Mouse (Mus musculus) liver, embryonic 15.5 days (tissue): ENCODE results near the gene Nphs1. TPM values are rescaled to one million over a fixed set of nuclear protein-coding genes. Genes with fewer than 3 reads are reported as not detected.
A peak's percentile ranks its signal among the peaks of the same experiment; 100 is the strongest.

Experiments used
- ATAC-seq: fragments of 200-750 bp; cut with Nextera tagmentation; 2 replicates; pipeline ENCODE4 v1.8.0; 2017; ENCODE audit warnings: moderate number of reproducible peaks, mild to moderate bottlenecking, moderate library complexity; ENCODE audit not compliant: insufficient read depth
- H3K27ac ChIP-seq: fragments of 300-500 bp; sonication (generic); replicated peaks from 2 replicates; pipeline ENCODE4 v1.5.1; 2015; ENCODE audit warnings: mild to moderate bottlenecking, inconsistent platforms
- H3K27me3 ChIP-seq: fragments of 300-500 bp; sonication (generic); 2 replicates; pipeline ENCODE4 v1.6.1; 2015; ENCODE audit warnings: mild to moderate bottlenecking, inconsistent platforms
- H3K36me3 ChIP-seq: fragments of 300-500 bp; sonication (generic); replicated peaks from 2 replicates; pipeline ENCODE4 v1.6.1; 2015; ENCODE audit warnings: moderate library complexity, mild to moderate bottlenecking, inconsistent platforms
- H3K4me1 ChIP-seq: fragments of 300-500 bp; sonication (generic); replicated peaks from 2 replicates; pipeline ENCODE4 v1.6.1; 2015; ENCODE audit warnings: inconsistent platforms
- H3K4me2 ChIP-seq: fragments of 300-500 bp; sonication (generic); 2 replicates; pipeline ENCODE4 v1.6.1; 2015; ENCODE audit warnings: moderate library complexity, mild to moderate bottlenecking, inconsistent platforms
- H3K4me3 ChIP-seq: fragments of 300-500 bp; sonication (generic); replicated peaks from 2 replicates; pipeline ENCODE4 v1.5.1; 2015; ENCODE audit warnings: mild to moderate bottlenecking, inconsistent platforms
- H3K9ac ChIP-seq: fragments of 300-500 bp; sonication (generic); 2 replicates; pipeline ENCODE4 v1.6.1; 2015; ENCODE audit warnings: moderate library complexity, mild to moderate bottlenecking, inconsistent platforms
- H3K9me3 ChIP-seq: fragments of 300-500 bp; sonication (generic); replicated peaks from 2 replicates; pipeline ENCODE4 v1.6.1; 2016; ENCODE audit warnings: inconsistent platforms
- WGBS: fragments of 180-500 bp; shearing (Covaris S2); methylation state at CpG from one replicate; pipeline ENCODE4 v1.1.7; 2015; ENCODE audit warnings: mixed read lengths; ENCODE audit not compliant: insufficient replicate concordance; 5-methylcytosine and 5-hydroxymethylcytosine counted together
- polyA plus RNA-seq: library from polyadenylated mRNA; unstranded; fragments of >200 nt; fragmentation: Nextera tagmentation; extraction: Ambion mirVana; gene quantifications from 2 replicates; pipeline ENCODE4 v1.2.1, GENCODE M21; 2015

Nphs1 gene
- polyA plus RNA-seq, 1 experiment from 2014 or later = 0.10 TPM

DNA sequence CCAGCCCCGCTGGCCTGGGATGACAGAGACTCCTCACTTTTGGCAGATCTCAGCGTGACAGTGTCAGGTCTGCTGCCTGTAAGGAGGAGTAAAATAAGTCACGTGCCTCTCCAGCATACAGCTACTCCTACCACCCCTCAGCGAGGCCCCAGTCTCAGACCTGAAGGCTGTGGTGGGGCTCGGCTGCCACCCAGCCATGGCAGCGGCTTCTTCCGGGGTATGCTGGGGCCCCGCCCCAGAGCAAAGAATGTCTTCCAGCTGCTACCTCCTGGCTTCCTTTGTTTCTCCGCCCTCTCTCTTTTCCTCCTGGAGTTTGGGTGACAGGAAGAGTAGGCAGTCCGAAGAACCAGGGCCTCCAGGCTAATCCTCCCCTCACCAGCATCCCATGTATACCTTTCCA lies 67.8 kb downstream of the Nphs1 start:
- Histone ChIP-seq H3K27ac (no peak overlapping the region), H3K4me2 (no peak overlapping the region), H3K36me3 (peaks cover 61% of the 10 kb centered on the region), H3K9ac (no peak overlapping the region), H3K9me3 (no peaks in the 10 kb centered on the region), H3K4me3 (no peak overlapping the region), H3K4me1 (no peaks in the 10 kb centered on the region), H3K27me3 (no peaks in the 10 kb centered on the region)
- no peak for ATAC-seq
- WGBS = 56% methylated on average over 10 of the region's 10 CpGs

DNA sequence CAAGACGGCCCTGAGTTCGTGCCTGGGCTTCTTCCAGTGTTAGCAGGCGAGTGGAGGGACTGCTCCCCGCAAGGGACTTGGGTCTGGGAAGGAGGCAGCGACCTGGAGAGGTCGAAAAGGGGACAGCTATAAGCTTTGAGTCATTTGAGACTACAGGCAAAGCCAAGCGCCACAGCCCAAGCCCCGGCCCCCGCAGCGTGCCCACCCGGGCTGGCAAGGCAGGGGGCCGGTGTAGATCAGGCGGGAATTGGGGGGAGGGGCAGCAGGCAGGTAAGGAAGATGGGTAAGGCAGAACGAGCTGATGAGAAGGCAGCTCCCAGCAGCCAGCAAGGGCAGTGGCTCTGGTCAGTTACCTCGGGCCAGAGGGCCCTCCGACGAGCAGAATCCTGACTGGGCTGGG lies 68.3 kb downstream of the Nphs1 start:
- no peak overlapping the region for H3K4me3 ChIP-seq
- no peak overlapping the region for H3K9ac ChIP-seq
- no peak overlapping the region for H3K27ac ChIP-seq
- no peaks in the 10 kb centered on the region for H3K9me3 ChIP-seq
- no peak for ATAC-seq
- WGBS = 67% methylated on average over 17 of the region's 17 CpGs
- no peak overlapping the region for H3K4me2 ChIP-seq
- peaks cover 61% of the 10 kb centered on the region for H3K36me3 ChIP-seq
- H3K4me1 ChIP-seq = no peaks in the 10 kb centered on the region
- H3K27me3 ChIP-seq = no peaks in the 10 kb centered on the region

DNA sequence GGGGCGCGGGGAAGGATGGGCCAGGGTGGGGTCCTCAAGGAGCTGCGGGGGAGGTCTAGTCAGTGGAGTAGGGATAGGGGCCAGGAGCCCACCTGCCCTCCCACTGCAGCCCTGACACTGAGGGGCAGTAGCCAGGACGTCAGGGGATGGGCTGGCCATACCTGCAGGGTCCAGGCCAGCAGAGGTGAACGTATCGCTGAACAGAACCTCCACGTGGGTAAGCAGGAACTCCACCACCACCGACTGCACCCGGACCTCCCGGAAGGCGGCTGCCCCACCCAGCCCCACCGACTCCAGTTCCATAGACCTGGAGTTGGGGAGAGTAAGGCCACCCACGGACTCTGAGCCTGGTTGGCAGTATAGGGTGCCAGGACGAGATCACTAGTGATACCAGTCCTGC lies 68.9 kb downstream of the Nphs1 start:
- Histone ChIP-seq H3K27ac (no peak overlapping the region), H3K4me3 (no peak overlapping the region), H3K4me2 (no peak overlapping the region), H3K4me1 (peaks cover 4% of the 10 kb centered on the region; the same call in 1 of the 2 replicates), H3K9me3 (no peaks in the 10 kb centered on the region), H3K27me3 (no peaks in the 10 kb centered on the region), H3K36me3 (peaks cover 65% of the 10 kb centered on the region), H3K9ac (no peak overlapping the region)
- WGBS = 76% methylated on average over 14 of the region's 14 CpGs
- ATAC-seq = no peak

DNA sequence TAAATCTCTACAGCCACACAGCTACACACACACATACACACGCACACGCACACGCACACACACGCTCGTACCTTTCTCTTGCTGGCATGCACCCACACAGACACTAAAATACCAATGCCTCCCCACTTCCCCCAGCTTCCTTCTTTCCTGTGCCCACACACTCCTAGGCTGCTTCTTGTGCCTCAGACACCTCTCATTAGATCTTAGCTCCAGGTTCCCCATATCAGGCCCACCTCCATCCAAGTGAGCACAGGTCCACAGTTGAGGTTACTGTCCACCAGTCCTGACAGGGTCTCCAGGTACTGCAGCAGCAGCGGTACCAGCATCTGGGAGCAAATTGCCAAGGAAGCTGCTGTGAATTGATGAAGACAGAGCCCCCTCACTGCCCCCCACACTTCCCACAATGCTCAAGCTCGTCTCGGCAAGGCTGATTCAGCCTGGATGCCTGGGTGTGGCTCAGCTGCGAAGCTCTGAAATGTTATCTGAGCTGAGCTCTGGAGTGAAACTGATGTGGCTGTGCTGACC lies 73.2 kb downstream of the Nphs1 start:
- WGBS = 79% methylated on average over 9 of the region's 9 CpGs
- ATAC-seq = no peak

DNA sequence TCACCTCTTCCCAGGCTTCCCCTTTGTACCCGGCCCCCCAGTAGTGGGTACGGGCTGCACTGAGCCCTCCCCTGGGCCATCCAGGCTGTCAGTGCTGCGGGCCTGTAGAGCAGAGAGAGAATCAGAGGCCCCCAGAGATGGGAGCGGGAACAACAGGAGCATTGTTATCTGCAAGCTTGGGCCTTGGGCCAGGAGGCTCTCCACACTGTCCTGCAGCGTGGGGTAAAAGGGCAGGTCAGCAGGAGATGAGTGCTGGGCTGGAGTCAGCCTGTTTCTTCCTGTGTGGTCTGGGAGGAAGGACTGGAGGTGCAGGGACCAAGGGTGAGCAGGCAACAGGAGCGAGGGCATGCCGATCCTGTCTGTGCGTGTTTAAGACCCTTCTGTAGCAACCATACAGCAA lies 74.8 kb downstream of the Nphs1 start:
- Histone ChIP-seq H3K27ac (no peak overlapping the region), H3K4me2 (no peak overlapping the region), H3K9ac (no peak overlapping the region), H3K36me3 (peaks cover 38% of the 10 kb centered on the region), H3K4me1 (peaks cover 41% of the 10 kb centered on the region), H3K4me3 (no peak overlapping the region), H3K9me3 (no peaks in the 10 kb centered on the region), H3K27me3 (peaks cover 7% of the 10 kb centered on the region; the same call in 1 of the 2 replicates)
- ATAC-seq = no peak
- 69% methylated on average over 8 of the region's 8 CpGs for whole genome bisulfite sequencing

More for the DNA sequence above, 73.2 kb downstream of the Nphs1 start:
- Histone ChIP-seq H3K9me3 (no peaks in the 10 kb centered on the region), H3K27ac (no peak overlapping the region), H3K4me2 (no peak overlapping the region), H3K4me1 (peaks cover 41% of the 10 kb centered on the region), H3K27me3 (peaks cover 7% of the 10 kb centered on the region; the same call in 1 of the 2 replicates), H3K4me3 (no peak overlapping the region), H3K9ac (no peak overlapping the region), H3K36me3 (peaks cover 50% of the 10 kb centered on the region)

DNA sequence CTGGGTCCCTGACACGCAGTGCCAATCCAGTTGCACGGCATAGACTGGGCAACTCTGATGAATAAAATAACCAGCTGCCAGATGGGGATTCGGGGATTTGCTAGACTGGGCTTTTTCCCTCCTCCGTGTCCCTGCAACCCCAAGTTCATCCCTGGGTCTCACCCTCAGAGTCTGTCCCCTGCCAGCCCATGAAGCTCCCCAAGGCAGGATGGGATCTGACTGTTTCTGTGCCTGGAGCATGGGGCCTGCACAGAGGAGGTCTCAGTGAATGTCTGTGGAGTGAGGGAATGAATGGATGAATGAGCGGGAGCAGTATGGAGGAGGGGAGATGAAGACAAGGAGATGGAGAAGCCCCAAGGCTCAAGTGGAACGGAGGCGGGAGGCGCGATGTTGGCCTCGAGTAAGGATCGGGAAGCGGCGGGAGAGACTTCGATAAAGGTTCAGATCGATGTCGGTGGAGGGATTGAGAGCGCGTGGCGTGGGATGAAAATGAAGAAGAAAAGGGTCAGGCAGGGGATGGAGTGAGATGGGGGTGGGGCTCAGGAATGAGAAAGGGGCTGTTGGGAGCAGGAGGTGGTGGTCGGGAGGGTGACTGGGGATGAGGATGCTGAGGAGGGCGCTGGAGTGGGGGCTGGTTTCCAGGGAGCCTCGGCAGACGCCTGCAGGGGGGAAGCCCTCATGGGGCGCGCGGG lies 76.0 kb downstream of the Nphs1 start:
- Histone ChIP-seq H3K4me1 (peaks cover 41% of the 10 kb centered on the region), H3K27me3 (peaks cover 7% of the 10 kb centered on the region; the same call in 1 of the 2 replicates), H3K36me3 (peaks cover 26% of the 10 kb centered on the region), H3K9ac (peak overlapping the region; percentile 79), H3K9me3 (no peaks in the 10 kb centered on the region), H3K27ac (peak overlapping the region; percentile 85), H3K4me2 (peak overlapping the region; percentile 99), H3K4me3 (peak overlapping the region; percentile 84)
- WGBS = 17% methylated on average over 26 of the region's 26 CpGs
- ATAC-seq = no peak

DNA sequence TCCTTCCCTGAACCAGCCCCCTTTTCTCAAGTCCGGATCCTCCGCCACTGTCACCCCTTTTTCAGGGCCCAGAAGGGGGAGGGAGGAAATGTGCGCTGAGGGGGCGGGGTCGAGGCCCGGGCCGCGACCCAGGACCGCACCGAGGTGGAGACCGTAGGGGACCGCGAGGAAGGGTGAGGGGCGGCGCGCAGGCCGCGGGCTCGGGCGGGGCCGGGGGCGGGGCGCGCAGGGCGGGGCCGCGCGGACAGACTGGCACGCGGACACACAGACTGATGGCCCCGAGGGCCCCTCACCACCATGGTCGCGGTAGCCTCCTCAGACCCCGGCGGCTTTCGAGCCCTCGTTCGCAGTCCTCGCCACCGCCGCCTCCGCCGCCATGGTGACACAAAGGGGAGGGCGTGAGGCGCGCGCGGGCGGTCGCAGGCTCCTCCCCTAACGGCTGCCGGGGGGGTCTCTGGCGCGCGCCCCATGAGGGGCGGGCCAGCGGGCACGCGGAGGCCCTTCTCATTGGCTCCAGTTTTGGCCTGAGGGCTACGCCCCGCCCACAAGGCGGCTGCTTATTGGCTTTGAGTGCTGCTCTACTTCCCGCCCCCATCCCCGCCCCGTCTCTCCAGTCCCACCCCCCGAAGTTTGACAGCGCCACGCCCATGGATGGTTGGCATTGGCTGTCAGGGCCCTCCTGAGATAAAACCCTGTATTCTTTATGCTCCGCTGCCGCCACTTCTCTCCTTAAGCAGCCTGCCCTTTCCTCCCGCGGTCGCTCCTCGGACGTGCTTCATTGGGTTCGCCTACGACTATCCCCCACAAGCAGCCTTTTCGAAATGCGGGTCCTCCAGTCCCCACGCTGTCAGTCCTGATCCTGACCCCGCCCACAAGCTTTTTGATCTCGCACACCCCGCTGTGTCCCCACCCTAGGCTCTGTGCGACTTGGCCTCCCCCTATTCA lies 76.8 kb downstream of the Nphs1 start, which contains the start of gene Arhgap33:
TSS of gene Arhgap33 (minus strand) at position 428 of the 945 bp plus-strand sequence.
- H3K9ac ChIP-seq = peak within 1 kb of the TSS; percentile 79
- H3K27me3 ChIP-seq = peaks cover 7% of the 10 kb centered on the region; the same call in 1 of the 2 replicates
- peak; percentile 95 for ATAC-seq
- H3K9me3 ChIP-seq = no peaks in the 10 kb centered on the region
- WGBS = under 1% methylated on average over 84 of the region's 84 CpGs
- peak within 1 kb of the TSS; percentile 84 for H3K4me3 ChIP-seq
- peak within 1 kb of the TSS; percentile 99 for H3K4me2 ChIP-seq
- H3K36me3 ChIP-seq = peaks cover 18% of the 10 kb centered on the region
- peak within 1 kb of the TSS; percentile 85 for H3K27ac ChIP-seq
- peaks cover 41% of the 10 kb centered on the region for H3K4me1 ChIP-seq

Other genes starting within 250 kb of the Nphs1 start
- gene Polr2i, start 226.4 kb upstream of the Nphs1 start, polyA plus RNA-seq = 43.3 and 44.4 TPM in 2 replicates
- 42.0 and 44.0 TPM in 2 replicates for gene Tbcb, start 226.0 kb upstream of the Nphs1 start, polyA plus RNA-seq
- gene Ovol3, start 222.6 kb upstream of the Nphs1 start, polyA plus RNA-seq = not detected in 2 replicates
- gene Thap8, start 178.2 kb upstream of the Nphs1 start, polyA plus RNA-seq = 0.17 TPM in 2 replicates
- 8.1 and 8.9 TPM in 2 replicates for gene Wdr62, start 177.9 kb upstream of the Nphs1 start, polyA plus RNA-seq
- 0.55 and 0.76 TPM in 2 replicates for gene Clip3, start 166.6 kb upstream of the Nphs1 start, polyA plus RNA-seq
- gene Alkbh6, start 149.6 kb upstream of the Nphs1 start, polyA plus RNA-seq = 15.9 and 16.5 TPM in 2 replicates
- gene Syne4, start 143.5 kb upstream of the Nphs1 start, polyA plus RNA-seq = 15.7 and 20.2 TPM in 2 replicates
- 1.4 and 2.0 TPM in 2 replicates for gene E130208F15Rik, start 136.6 kb upstream of the Nphs1 start, polyA plus RNA-seq
- 4.3 and 5.1 TPM in 2 replicates for gene Sdhaf1, start 134.4 kb upstream of the Nphs1 start, polyA plus RNA-seq
- 1.9 and 2.0 TPM in 2 replicates for gene Lrfn3, start 95.5 kb upstream of the Nphs1 start, polyA plus RNA-seq
- gene Tyrobp, start 44.6 kb upstream of the Nphs1 start, polyA plus RNA-seq = 146 and 160 TPM in 2 replicates
- gene Hcst, start 38.5 kb upstream of the Nphs1 start, polyA plus RNA-seq = 6.7 and 7.0 TPM in 2 replicates
- 1.6 and 1.8 TPM in 2 replicates for gene Nfkbid, start 36.6 kb upstream of the Nphs1 start, polyA plus RNA-seq
- 5.3 and 6.2 TPM in 2 replicates for gene Aplp1, start 12.8 kb upstream of the Nphs1 start, polyA plus RNA-seq
- 0.03 and 0.37 TPM in 2 replicates for gene Kirrel2, start 625 bp upstream of the Nphs1 start, polyA plus RNA-seq
- 57.8 and 78.4 TPM in 2 replicates for gene Prodh2, start 35.3 kb downstream of the Nphs1 start, polyA plus RNA-seq
- 2.6 and 3.0 TPM in 2 replicates for gene Arhgap33, start 76.7 kb downstream of the Nphs1 start, polyA plus RNA-seq
- gene Hspb6, start 93.9 kb downstream of the Nphs1 start, polyA plus RNA-seq = 4.9 and 5.3 TPM in 2 replicates
- gene Proser3, start 94.0 kb downstream of the Nphs1 start, polyA plus RNA-seq = 2.0 and 2.7 TPM in 2 replicates
- 23.4 and 26.1 TPM in 2 replicates for gene Lin37, start 101.5 kb downstream of the Nphs1 start, polyA plus RNA-seq
- 32.4 and 35.4 TPM in 2 replicates for gene U2af1l4, start 105.0 kb downstream of the Nphs1 start, polyA plus RNA-seq
- gene Gm49396, start 105.0 kb downstream of the Nphs1 start, polyA plus RNA-seq = 3.4 and 4.1 TPM in 2 replicates
- gene Psenen, start 105.3 kb downstream of the Nphs1 start, polyA plus RNA-seq = 60.6 and 65.5 TPM in 2 replicates
- 2.3 and 2.8 TPM in 2 replicates for gene Igflr1, start 107.1 kb downstream of the Nphs1 start, polyA plus RNA-seq
- gene Kmt2b, start 130.4 kb downstream of the Nphs1 start, polyA plus RNA-seq = 2.4 and 2.9 TPM in 2 replicates
- 0.17 and 0.22 TPM in 2 replicates for gene Zbtb32, start 140.6 kb downstream of the Nphs1 start, polyA plus RNA-seq
- 0.06 TPM in 1 of 2 replicates, not detected in the other for gene Upk1a, start 154.5 kb downstream of the Nphs1 start, polyA plus RNA-seq
- gene Cox6b1, start 167.8 kb downstream of the Nphs1 start, polyA plus RNA-seq = 514 and 565 TPM in 2 replicates
- not detected in 2 replicates for gene Etv2, start 177.5 kb downstream of the Nphs1 start, polyA plus RNA-seq
- 49.4 and 54.0 TPM in 2 replicates for gene Rbm42, start 192.0 kb downstream of the Nphs1 start, polyA plus RNA-seq
- gene Haus5, start 206.7 kb downstream of the Nphs1 start, polyA plus RNA-seq = 31.5 and 36.9 TPM in 2 replicates
- gene Pmis2, start 213.3 kb downstream of the Nphs1 start, polyA plus RNA-seq = not detected in 2 replicates
- 0.48 and 0.99 TPM in 2 replicates for gene 2200002J24Rik, start 240.6 kb downstream of the Nphs1 start, polyA plus RNA-seq